Mouse (Mus musculus): ENCODE measurements around the gene Fez1. TPM values are rescaled to one million over a fixed set of nuclear protein-coding genes. Genes with fewer than 3 reads are reported as not detected.

The Fez1 gene
- polyA plus RNA-seq, 1 experiment from 2014 or later = 341 TPM

GRCm38 (mm10) chr9:36868662-36869061 is 47.0 kb downstream of the Fez1 start:
- Histone ChIP-seq H3K36me3 (ENCODE audit: control insufficient read depth, insufficient read depth, low read length) (peaks cover 7% of the 10 kb centered on the region; the same call in 1 of the 2 replicates), H3K9ac (ENCODE audit: low read length) (no peak overlapping the region), H3K27me3 (ENCODE audit: control insufficient read depth, insufficient read depth, low read length) (no peaks in the 10 kb centered on the region), H3K4me2 (ENCODE audit: low read depth, low read length, severe bottlenecking) (no peak overlapping the region), H3K9me3 (ENCODE audit: control insufficient read depth, low read length) (no peaks in the 10 kb centered on the region), H3K4me3 (ENCODE audit: low read depth, low read length) (no peak overlapping the region), H3K4me1 (replicated peaks; ENCODE audit: control insufficient read depth, insufficient read depth, low read length) (no peaks in the 10 kb centered on the region), H3K27ac (ENCODE audit: low read depth, low read length) (no peak overlapping the region)
- no peak for DNase-seq (ENCODE audit: low spot score)
- no peak for ATAC-seq (replicated peaks; ENCODE audit: low FRiP score)
- WGBS = 96% methylated on average over 6 of the region's 6 CpGs

GRCm38 (mm10) chr9:36870263-36870662 is 48.6 kb downstream of the Fez1 start:
- Histone ChIP-seq H3K4me1 (replicated peaks; ENCODE audit: control insufficient read depth, insufficient read depth, low read length) (no peaks in the 10 kb centered on the region), H3K36me3 (ENCODE audit: control insufficient read depth, insufficient read depth, low read length) (peaks cover 6% of the 10 kb centered on the region; the same call in 1 of the 2 replicates), H3K27me3 (ENCODE audit: control insufficient read depth, insufficient read depth, low read length) (no peaks in the 10 kb centered on the region), H3K9me3 (ENCODE audit: control insufficient read depth, low read length) (no peaks in the 10 kb centered on the region), H3K9ac (ENCODE audit: low read length) (no peak overlapping the region), H3K27ac (ENCODE audit: low read depth, low read length) (no peak overlapping the region), H3K4me3 (ENCODE audit: low read depth, low read length) (no peak overlapping the region), H3K4me2 (ENCODE audit: low read depth, low read length, severe bottlenecking) (no peak overlapping the region)
- DNase-seq (ENCODE audit: low spot score) (no peak), ATAC-seq (replicated peaks; ENCODE audit: low FRiP score) (no peak)
- 38% methylated on average over 1 of the region's 1 CpGs for WGBS

GRCm38 (mm10) chr9:36873796-36874195 is 52.1 kb downstream of the Fez1 start:
- no peaks in the 10 kb centered on the region for H3K9me3 ChIP-seq (ENCODE audit: control insufficient read depth, low read length)
- no peak overlapping the region for H3K27ac ChIP-seq (ENCODE audit: low read depth, low read length)
- H3K9ac ChIP-seq (ENCODE audit: low read length) = no peak overlapping the region
- no peak overlapping the region for H3K4me3 ChIP-seq (ENCODE audit: low read depth, low read length)
- H3K36me3 ChIP-seq (ENCODE audit: control insufficient read depth, insufficient read depth, low read length) = peaks cover 9% of the 10 kb centered on the region
- DNase-seq (ENCODE audit: low spot score) (no peak), ATAC-seq (replicated peaks; ENCODE audit: low FRiP score) (no peak)
- 92% methylated on average over 2 of the region's 2 CpGs for WGBS
- H3K4me1 ChIP-seq (replicated peaks; ENCODE audit: control insufficient read depth, insufficient read depth, low read length) = no peaks in the 10 kb centered on the region
- H3K4me2 ChIP-seq (ENCODE audit: low read depth, low read length, severe bottlenecking) = no peak overlapping the region
- no peaks in the 10 kb centered on the region for H3K27me3 ChIP-seq (ENCODE audit: control insufficient read depth, insufficient read depth, low read length)

- H3K36me3 ChIP-seq (ENCODE audit: control insufficient read depth, insufficient read depth, low read length) = peaks cover 9% of the 10 kb centered on the region
- no peaks in the 10 kb centered on the region for H3K9me3 ChIP-seq (ENCODE audit: control insufficient read depth, low read length)
- DNase-seq (ENCODE audit: low spot score) (no peak), ATAC-seq (replicated peaks; ENCODE audit: low FRiP score) (no peak)
- H3K4me3 ChIP-seq (ENCODE audit: low read depth, low read length) = no peak overlapping the region
- no peak overlapping the region for H3K9ac ChIP-seq (ENCODE audit: low read length)
- H3K27me3 ChIP-seq (ENCODE audit: control insufficient read depth, insufficient read depth, low read length) = no peaks in the 10 kb centered on the region
- no peaks in the 10 kb centered on the region; the same call in 1 of the 2 replicates for H3K4me1 ChIP-seq (replicated peaks; ENCODE audit: control insufficient read depth, insufficient read depth, low read length)
- no peak overlapping the region for H3K4me2 ChIP-seq (ENCODE audit: low read depth, low read length, severe bottlenecking)
- no peak overlapping the region for H3K27ac ChIP-seq (ENCODE audit: low read depth, low read length)
- WGBS = 91% methylated on average over 5 of the region's 5 CpGs
Measured at GRCm38 (mm10) chr9:36876313-36876712, 54.6 kb downstream of the Fez1 start.

GRCm38 (mm10) chr9:36876787-36877186 is 55.1 kb downstream of the Fez1 start:
- no peaks in the 10 kb centered on the region for H3K27me3 ChIP-seq (ENCODE audit: control insufficient read depth, insufficient read depth, low read length)
- no peak overlapping the region for H3K4me3 ChIP-seq (ENCODE audit: low read depth, low read length)
- no peak overlapping the region for H3K4me2 ChIP-seq (ENCODE audit: low read depth, low read length, severe bottlenecking)
- peaks cover 5% of the 10 kb centered on the region; the same call in 1 of the 2 replicates for H3K4me1 ChIP-seq (replicated peaks; ENCODE audit: control insufficient read depth, insufficient read depth, low read length)
- H3K36me3 ChIP-seq (ENCODE audit: control insufficient read depth, insufficient read depth, low read length) = peaks cover 9% of the 10 kb centered on the region
- ATAC-seq (replicated peaks; ENCODE audit: low FRiP score) = no peak
- DNase-seq (ENCODE audit: low spot score) = no peak
- H3K9me3 ChIP-seq (ENCODE audit: control insufficient read depth, low read length) = no peaks in the 10 kb centered on the region
- no peak overlapping the region for H3K9ac ChIP-seq (ENCODE audit: low read length)
- no peak overlapping the region for H3K27ac ChIP-seq (ENCODE audit: low read depth, low read length)

GRCm38 (mm10) chr9:36881615-36882014 is 60.0 kb downstream of the Fez1 start:
- ATAC-seq (replicated peaks; ENCODE audit: low FRiP score) = no peak; the same call in 1 of the 2 replicates
- H3K4me1 ChIP-seq (replicated peaks; ENCODE audit: control insufficient read depth, insufficient read depth, low read length) = peaks cover 9% of the 10 kb centered on the region; the same call in 1 of the 2 replicates
- peaks cover 5% of the 10 kb centered on the region; the same call in 1 of the 2 replicates for H3K36me3 ChIP-seq (ENCODE audit: control insufficient read depth, insufficient read depth, low read length)
- H3K9me3 ChIP-seq (ENCODE audit: control insufficient read depth, low read length) = no peaks in the 10 kb centered on the region
- H3K9ac ChIP-seq (ENCODE audit: low read length) = no peak overlapping the region; the same call in 1 of the 2 replicates
- no peak for DNase-seq (ENCODE audit: low spot score)
- no peak overlapping the region for H3K4me3 ChIP-seq (ENCODE audit: low read depth, low read length)
- no peak overlapping the region for H3K4me2 ChIP-seq (ENCODE audit: low read depth, low read length, severe bottlenecking)
- WGBS = 76% methylated on average over 5 of the region's 5 CpGs
- peak overlapping the region; percentile 71 for H3K27ac ChIP-seq (ENCODE audit: low read depth, low read length)
- H3K27me3 ChIP-seq (ENCODE audit: control insufficient read depth, insufficient read depth, low read length) = no peaks in the 10 kb centered on the region

- DNase-seq (ENCODE audit: low spot score) (no peak), ATAC-seq (replicated peaks; ENCODE audit: low FRiP score) (peak; percentile 87)
- H3K4me2 ChIP-seq (ENCODE audit: low read depth, low read length, severe bottlenecking) = no peak overlapping the region
- peak overlapping the region; percentile 71 for H3K27ac ChIP-seq (ENCODE audit: low read depth, low read length)
- H3K9me3 ChIP-seq (ENCODE audit: control insufficient read depth, low read length) = no peaks in the 10 kb centered on the region
- WGBS = 39% methylated on average over 8 of the region's 8 CpGs
- H3K9ac ChIP-seq (ENCODE audit: low read length) = no peak overlapping the region
- no peak overlapping the region for H3K4me3 ChIP-seq (ENCODE audit: low read depth, low read length)
- no peaks in the 10 kb centered on the region; the same call in 1 of the 2 replicates for H3K36me3 ChIP-seq (ENCODE audit: control insufficient read depth, insufficient read depth, low read length)
- no peaks in the 10 kb centered on the region for H3K27me3 ChIP-seq (ENCODE audit: control insufficient read depth, insufficient read depth, low read length)
- H3K4me1 ChIP-seq (replicated peaks; ENCODE audit: control insufficient read depth, insufficient read depth, low read length) = peaks cover 9% of the 10 kb centered on the region; the same call in 1 of the 2 replicates
Measured at GRCm38 (mm10) chr9:36882034-36882745, 60.5 kb downstream of the Fez1 start.

GRCm38 (mm10) chr9:36883569-36883968 is 61.9 kb downstream of the Fez1 start:
- Histone ChIP-seq H3K27ac (ENCODE audit: low read depth, low read length) (no peak overlapping the region), H3K4me1 (replicated peaks; ENCODE audit: control insufficient read depth, insufficient read depth, low read length) (peaks cover 9% of the 10 kb centered on the region; the same call in 1 of the 2 replicates), H3K9ac (ENCODE audit: low read length) (no peak overlapping the region), H3K36me3 (ENCODE audit: control insufficient read depth, insufficient read depth, low read length) (no peaks in the 10 kb centered on the region; the same call in 1 of the 2 replicates), H3K4me3 (ENCODE audit: low read depth, low read length) (no peak overlapping the region), H3K4me2 (ENCODE audit: low read depth, low read length, severe bottlenecking) (no peak overlapping the region), H3K9me3 (ENCODE audit: control insufficient read depth, low read length) (no peaks in the 10 kb centered on the region), H3K27me3 (ENCODE audit: control insufficient read depth, insufficient read depth, low read length) (no peaks in the 10 kb centered on the region)
- ATAC-seq (replicated peaks; ENCODE audit: low FRiP score) (no peak), DNase-seq (ENCODE audit: low spot score) (no peak)
- 73% methylated on average over 3 of the region's 3 CpGs for WGBS

- Histone ChIP-seq H3K9me3 (ENCODE audit: control insufficient read depth, low read length) (no peaks in the 10 kb centered on the region), H3K9ac (ENCODE audit: low read length) (no peak overlapping the region), H3K27me3 (ENCODE audit: control insufficient read depth, insufficient read depth, low read length) (no peaks in the 10 kb centered on the region), H3K36me3 (ENCODE audit: control insufficient read depth, insufficient read depth, low read length) (no peaks in the 10 kb centered on the region; the same call in 1 of the 2 replicates), H3K4me1 (replicated peaks; ENCODE audit: control insufficient read depth, insufficient read depth, low read length) (peaks cover 9% of the 10 kb centered on the region; the same call in 1 of the 2 replicates), H3K4me2 (ENCODE audit: low read depth, low read length, severe bottlenecking) (no peak overlapping the region), H3K4me3 (ENCODE audit: low read depth, low read length) (no peak overlapping the region), H3K27ac (ENCODE audit: low read depth, low read length) (no peak overlapping the region)
- 67% methylated on average over 3 of the region's 3 CpGs for WGBS
- no peak for ATAC-seq (replicated peaks; ENCODE audit: low FRiP score)
- DNase-seq (ENCODE audit: low spot score) = no peak
Measured at GRCm38 (mm10) chr9:36885237-36885636, 63.6 kb downstream of the Fez1 start.

Data from forebrain, embryonic 11.5 days (tissue).